Mouse (Mus musculus): Measurements from ENCODE around the gene Gramd1b. TPM values are rescaled to one million over a fixed set of nuclear protein-coding genes. Genes with fewer than 3 reads are reported as not detected.
A peak's percentile ranks its signal among the peaks of the same experiment; 100 is the strongest.

Gramd1b gene
- polyA plus RNA-seq, 1 experiment from 2014 or later: 5.7 TPM

DNA sequence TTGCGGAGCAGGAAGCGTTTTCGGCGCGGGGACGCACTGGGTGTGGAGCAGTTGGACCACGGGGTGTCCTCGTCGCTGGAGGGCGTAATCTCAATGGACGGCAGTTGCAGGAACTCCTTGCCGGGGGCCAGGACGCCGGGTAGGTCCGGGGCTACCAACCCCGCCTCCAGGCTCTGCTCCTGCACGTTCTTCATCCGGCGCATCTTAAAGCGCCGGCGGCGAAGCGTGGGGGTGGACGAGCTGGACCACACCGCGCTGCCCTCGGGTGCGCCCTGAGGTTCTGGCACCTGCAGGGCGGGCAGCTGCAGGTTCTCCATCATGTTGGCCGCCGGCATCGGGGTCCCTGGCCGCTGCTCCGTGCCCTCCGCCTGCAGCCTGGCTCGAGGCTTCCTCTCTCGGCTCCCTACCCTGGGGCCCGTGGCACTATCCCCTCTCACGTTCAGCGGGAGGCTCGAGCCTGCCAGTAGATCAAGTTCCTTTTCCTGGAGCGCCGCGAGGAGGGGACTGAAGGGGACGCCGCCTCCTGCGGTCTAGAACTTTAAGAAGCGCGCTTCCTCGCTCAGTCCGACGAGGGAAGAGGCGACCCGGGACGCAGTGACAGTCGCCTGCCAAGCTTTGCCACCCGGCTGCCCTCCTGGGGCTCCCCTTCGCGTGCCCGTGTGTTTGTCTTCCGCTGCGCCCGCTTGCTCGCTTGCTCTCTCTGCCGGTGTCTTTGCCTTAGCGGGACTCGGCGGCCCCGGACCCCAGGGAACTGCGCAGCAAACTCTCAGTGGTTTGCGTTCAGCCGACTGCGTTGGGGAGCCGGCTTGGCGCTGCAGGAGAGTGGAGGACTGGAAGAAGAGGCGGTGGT, 75.6 kb downstream of the Gramd1b start:
- Histone ChIP-seq H3K4me2 (replicated peaks) (peak overlapping the region; percentile 99), H3K9me3 (replicated peaks) (no peaks in the 10 kb centered on the region), H3K9ac (peak overlapping the region; percentile 51), H3K36me3 (no peaks in the 10 kb centered on the region), H3K4me1 (peaks cover 30% of the 10 kb centered on the region), H3K4me3 (replicated peaks) (peak overlapping the region; percentile 68), H3K27ac (replicated peaks) (peak overlapping the region; percentile 84), H3K27me3 (no peaks in the 10 kb centered on the region)
- ATAC-seq (ENCODE audit: insufficient number of reproducible peaks, low FRiP score, low TSS enrichment, low read depth): peak; percentile 46
- WGBS: under 1% methylated on average over 77 of the region's 77 CpGs

DNA sequence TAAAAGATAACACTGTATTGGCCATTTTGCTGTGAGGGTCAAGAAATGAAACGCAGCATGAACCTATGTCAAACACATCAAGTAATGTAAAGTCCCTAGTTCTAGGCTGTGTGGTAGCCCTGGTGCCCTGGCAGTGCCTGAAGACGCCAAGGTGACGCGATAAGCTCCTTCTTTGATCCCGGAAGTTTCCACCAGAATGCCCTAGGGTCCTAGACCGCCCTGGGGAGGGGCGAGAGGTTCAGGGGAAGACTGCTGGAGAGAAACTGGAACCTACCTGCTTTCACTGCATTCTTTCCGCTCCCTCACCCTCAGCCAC, 76.2 kb downstream of the Gramd1b start:
- peak overlapping the region; percentile 68 for H3K4me3 ChIP-seq (replicated peaks)
- peaks cover 33% of the 10 kb centered on the region for H3K4me1 ChIP-seq
- no peaks in the 10 kb centered on the region for H3K9me3 ChIP-seq (replicated peaks)
- H3K27ac ChIP-seq (replicated peaks): no peak overlapping the region
- WGBS: 4% methylated on average over 8 of the region's 8 CpGs
- H3K27me3 ChIP-seq: no peaks in the 10 kb centered on the region
- peak overlapping the region; percentile 51 for H3K9ac ChIP-seq
- no peaks in the 10 kb centered on the region for H3K36me3 ChIP-seq
- H3K4me2 ChIP-seq (replicated peaks): peak overlapping the region; percentile 99
- ATAC-seq (ENCODE audit: insufficient number of reproducible peaks, low FRiP score, low TSS enrichment, low read depth): no peak

DNA sequence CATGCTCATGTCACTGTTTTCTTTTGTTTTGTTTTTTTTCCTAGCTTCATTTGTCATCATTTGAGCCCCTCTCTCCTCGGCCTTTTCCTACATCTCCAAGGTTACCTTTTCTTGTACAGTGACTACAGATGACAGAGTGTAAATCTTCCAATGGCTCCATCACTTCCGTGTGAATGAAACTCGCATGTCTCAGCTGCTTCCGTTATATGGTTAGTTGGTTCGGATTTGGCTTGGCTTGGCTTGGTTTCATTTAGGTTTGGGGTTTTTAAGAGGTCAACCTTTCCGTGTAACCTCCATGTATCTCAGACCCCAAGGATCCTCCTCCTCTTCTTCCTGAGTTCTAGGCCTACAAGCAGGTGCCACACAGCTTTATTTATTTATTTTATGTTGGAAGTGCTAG, 77.3 kb downstream of the Gramd1b start:
- H3K9ac ChIP-seq: no peak overlapping the region
- H3K27me3 ChIP-seq: no peaks in the 10 kb centered on the region
- H3K36me3 ChIP-seq: no peaks in the 10 kb centered on the region
- H3K4me1 ChIP-seq: peaks cover 38% of the 10 kb centered on the region
- ATAC-seq (ENCODE audit: insufficient number of reproducible peaks, low FRiP score, low TSS enrichment, low read depth): no peak
- H3K4me2 ChIP-seq (replicated peaks): peak overlapping the region; percentile 99
- H3K9me3 ChIP-seq (replicated peaks): no peaks in the 10 kb centered on the region
- H3K27ac ChIP-seq (replicated peaks): no peak overlapping the region
- peak overlapping the region; percentile 68; the same call in 1 of the 2 replicates for H3K4me3 ChIP-seq (replicated peaks)
- WGBS: 91% methylated on average over 6 of the region's 6 CpGs

DNA sequence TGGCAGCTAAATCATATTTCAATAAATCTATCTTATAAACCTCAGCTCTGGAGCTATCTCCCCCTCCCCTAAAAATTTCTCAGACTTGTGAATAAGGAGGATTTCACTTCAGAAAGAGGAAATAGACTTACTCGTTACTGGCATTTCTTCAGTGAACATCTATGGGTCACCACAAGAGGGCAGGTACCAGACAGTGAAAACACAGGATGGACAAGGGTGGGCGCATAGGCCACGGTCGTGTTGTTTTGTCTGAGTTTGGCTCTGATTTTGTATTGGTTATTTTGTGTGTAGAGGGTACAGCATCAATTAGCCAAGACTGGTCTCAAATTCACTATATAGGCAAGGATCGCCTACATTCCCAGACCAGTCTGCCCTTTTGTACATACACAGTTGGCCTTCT, 79.0 kb downstream of the Gramd1b start:
- Histone ChIP-seq H3K27me3 (no peaks in the 10 kb centered on the region), H3K27ac (replicated peaks) (no peak overlapping the region), H3K4me1 (peaks cover 37% of the 10 kb centered on the region), H3K9me3 (replicated peaks) (no peaks in the 10 kb centered on the region), H3K36me3 (no peaks in the 10 kb centered on the region), H3K4me2 (replicated peaks) (no peak overlapping the region), H3K9ac (no peak overlapping the region), H3K4me3 (replicated peaks) (no peak overlapping the region)
- no peak for ATAC-seq (ENCODE audit: insufficient number of reproducible peaks, low FRiP score, low TSS enrichment, low read depth)
- WGBS: 60% methylated on average over 5 of the region's 5 CpGs

DNA sequence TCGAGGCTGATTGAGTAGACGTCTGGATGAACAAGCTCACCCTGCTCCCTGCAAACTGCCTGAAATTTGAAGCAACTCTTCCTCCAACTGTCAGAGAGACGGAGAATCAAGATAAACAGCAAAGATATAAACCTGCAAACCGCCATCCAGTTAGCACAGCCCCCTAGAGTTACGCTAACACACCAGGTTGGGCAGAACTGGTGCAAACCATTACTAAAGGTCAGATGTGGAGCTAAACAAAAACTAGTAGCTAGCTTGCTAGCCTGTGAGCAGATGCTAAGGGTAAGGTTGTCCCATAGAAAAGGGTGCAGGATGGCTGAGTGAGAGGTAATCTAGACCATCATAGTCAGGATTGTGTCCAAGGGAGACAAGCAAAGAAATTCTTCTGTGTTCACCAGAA, 80.4 kb downstream of the Gramd1b start:
- H3K27ac ChIP-seq (replicated peaks): peak overlapping the region; percentile 71
- H3K4me2 ChIP-seq (replicated peaks): peak overlapping the region; percentile 21; the same call in 1 of the 2 replicates

DNA sequence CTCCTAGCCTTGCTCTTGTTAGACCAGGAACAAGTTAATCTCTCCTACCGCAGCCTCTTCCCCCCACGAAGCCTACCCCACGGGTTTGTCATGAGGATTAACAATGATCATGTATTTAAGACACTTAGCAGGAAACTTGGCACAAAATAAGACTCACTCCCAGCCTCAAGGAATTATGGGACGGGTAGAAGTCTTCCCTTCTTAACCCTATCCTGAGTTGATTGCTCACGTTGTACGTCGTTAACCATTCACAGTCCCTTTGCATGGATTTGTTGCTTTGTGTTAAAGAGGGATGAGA, 80.8 kb downstream of the Gramd1b start:
- Histone ChIP-seq H3K9ac (no peak overlapping the region), H3K9me3 (replicated peaks) (no peaks in the 10 kb centered on the region), H3K4me1 (peaks cover 26% of the 10 kb centered on the region), H3K4me3 (replicated peaks) (no peak overlapping the region), H3K27ac (replicated peaks) (peak overlapping the region; percentile 71), H3K4me2 (replicated peaks) (peak overlapping the region; percentile 21), H3K36me3 (no peaks in the 10 kb centered on the region), H3K27me3 (no peaks in the 10 kb centered on the region)
- WGBS: 43% methylated on average over 7 of the region's 7 CpGs
- ATAC-seq (ENCODE audit: insufficient number of reproducible peaks, low FRiP score, low TSS enrichment, low read depth): no peak

More for the DNA sequence above, 80.4 kb downstream of the Gramd1b start:
- no peak overlapping the region for H3K9ac ChIP-seq
- H3K27me3 ChIP-seq: no peaks in the 10 kb centered on the region
- H3K36me3 ChIP-seq: no peaks in the 10 kb centered on the region
- peaks cover 26% of the 10 kb centered on the region for H3K4me1 ChIP-seq
- H3K9me3 ChIP-seq (replicated peaks): no peaks in the 10 kb centered on the region
- no peak for ATAC-seq (ENCODE audit: insufficient number of reproducible peaks, low FRiP score, low TSS enrichment, low read depth)
- 52% methylated on average over 5 of the region's 5 CpGs for WGBS
- H3K4me3 ChIP-seq (replicated peaks): no peak overlapping the region

DNA sequence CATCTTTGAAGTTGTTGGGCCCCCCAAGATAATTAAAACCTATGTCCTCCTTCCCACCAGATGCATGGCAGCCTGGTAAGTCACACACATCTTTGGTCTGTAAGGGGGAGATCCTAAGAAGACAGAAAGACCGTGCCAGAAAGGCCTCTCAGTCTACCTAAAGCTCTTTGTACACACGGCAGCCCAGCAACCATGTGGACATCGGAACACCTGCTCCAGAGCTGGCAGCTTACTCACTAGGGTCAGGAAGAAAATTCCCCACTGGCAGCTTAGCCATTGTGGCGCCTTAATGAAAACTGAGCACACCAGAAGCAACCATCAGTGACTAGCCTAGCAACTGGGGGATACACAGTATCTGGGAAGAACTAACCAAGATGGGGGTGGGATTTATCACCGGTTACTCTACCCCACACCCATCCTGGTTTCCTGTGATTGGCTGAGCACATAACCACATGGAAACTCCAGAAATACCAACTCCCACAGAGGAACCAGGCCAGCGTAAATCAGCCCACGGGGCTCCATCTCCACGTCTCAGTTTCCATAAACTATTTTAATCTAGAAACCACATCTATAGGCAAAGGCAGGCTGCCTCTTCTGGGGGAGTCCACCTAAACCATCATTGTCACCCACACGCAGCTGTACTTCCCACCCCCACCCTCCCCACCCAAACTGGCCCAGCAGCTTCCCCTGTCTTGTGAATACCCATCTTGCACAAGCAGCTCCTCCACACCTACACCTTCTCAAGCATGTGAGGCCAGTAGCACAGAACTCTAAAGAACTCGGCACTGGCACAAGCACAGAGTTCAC, 81.4 kb downstream of the Gramd1b start:
- Histone ChIP-seq H3K27ac (replicated peaks) (peak overlapping the region; percentile 71), H3K9me3 (replicated peaks) (no peaks in the 10 kb centered on the region), H3K36me3 (no peaks in the 10 kb centered on the region), H3K27me3 (0 out of 2 replicates have a peak, but pooled peaks cover 2% of the 10 kb centered on the region), H3K9ac (no peak overlapping the region), H3K4me1 (peaks cover 22% of the 10 kb centered on the region), H3K4me2 (replicated peaks) (peak overlapping the region; percentile 21), H3K4me3 (replicated peaks) (no peak overlapping the region)
- WGBS: 47% methylated on average over 10 of the region's 10 CpGs
- ATAC-seq (ENCODE audit: insufficient number of reproducible peaks, low FRiP score, low TSS enrichment, low read depth): peak; percentile 81

DNA sequence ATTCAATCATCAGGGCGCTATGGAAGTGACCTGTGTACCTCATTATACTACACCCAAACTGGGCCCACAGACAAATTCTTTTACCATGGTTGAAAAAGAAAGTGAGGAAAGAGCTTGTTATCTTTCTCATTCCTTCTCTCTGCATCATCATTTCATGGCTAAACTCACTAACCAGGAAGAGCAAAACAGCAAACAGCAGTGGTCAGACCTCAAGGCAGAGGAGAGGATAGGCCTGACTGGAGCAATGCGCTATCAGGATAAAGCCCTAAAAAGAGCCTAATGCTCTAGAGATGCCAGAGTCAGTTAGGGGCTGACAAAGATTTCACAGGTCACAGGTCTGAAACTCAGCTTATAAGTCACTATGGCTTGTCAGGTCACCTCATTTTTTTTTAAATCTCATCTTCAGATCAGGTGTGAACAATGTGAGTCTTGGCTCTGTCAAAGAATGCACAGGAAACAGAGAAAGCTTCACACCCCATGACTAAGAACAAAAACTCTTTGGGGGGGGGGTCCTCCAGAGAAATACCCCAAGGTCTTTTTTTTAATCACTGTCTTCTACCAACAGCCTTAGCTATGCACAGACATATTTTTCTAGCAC, 82.4 kb downstream of the Gramd1b start:
- no peaks in the 10 kb centered on the region for H3K36me3 ChIP-seq
- WGBS: 87% methylated on average over 2 of the region's 2 CpGs
- no peak for ATAC-seq (ENCODE audit: insufficient number of reproducible peaks, low FRiP score, low TSS enrichment, low read depth)

DNA sequence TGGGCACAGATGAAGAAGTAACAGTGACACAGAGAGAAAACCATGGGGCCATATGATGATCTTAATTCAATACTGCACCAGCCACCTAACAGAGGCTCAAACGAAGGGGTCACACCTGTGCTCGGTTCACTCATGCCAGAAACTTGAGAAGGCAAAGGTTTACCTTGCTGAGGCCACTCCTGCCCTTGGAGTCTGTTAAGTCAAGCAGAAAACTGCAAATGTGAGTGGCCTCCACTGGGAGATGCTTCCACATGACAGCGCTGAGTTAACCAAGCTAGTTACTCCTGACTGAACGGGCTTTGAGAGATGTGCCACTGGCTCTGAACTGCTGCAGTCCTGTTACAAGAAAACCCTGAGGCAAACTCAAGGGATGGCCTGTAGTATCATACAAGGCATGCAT, 83.9 kb downstream of the Gramd1b start:
- no peak overlapping the region for H3K4me2 ChIP-seq (replicated peaks)
- 70% methylated on average over 4 of the region's 4 CpGs for WGBS
- no peak for ATAC-seq (ENCODE audit: insufficient number of reproducible peaks, low FRiP score, low TSS enrichment, low read depth)

More for the DNA sequence above, 82.4 kb downstream of the Gramd1b start:
- Histone ChIP-seq H3K4me1 (peaks cover 19% of the 10 kb centered on the region), H3K4me3 (replicated peaks) (no peak overlapping the region), H3K9ac (no peak overlapping the region), H3K4me2 (replicated peaks) (no peak overlapping the region), H3K27ac (replicated peaks) (no peak overlapping the region), H3K9me3 (replicated peaks) (no peaks in the 10 kb centered on the region), H3K27me3 (0 out of 2 replicates have a peak, but pooled peaks cover 2% of the 10 kb centered on the region)

DNA sequence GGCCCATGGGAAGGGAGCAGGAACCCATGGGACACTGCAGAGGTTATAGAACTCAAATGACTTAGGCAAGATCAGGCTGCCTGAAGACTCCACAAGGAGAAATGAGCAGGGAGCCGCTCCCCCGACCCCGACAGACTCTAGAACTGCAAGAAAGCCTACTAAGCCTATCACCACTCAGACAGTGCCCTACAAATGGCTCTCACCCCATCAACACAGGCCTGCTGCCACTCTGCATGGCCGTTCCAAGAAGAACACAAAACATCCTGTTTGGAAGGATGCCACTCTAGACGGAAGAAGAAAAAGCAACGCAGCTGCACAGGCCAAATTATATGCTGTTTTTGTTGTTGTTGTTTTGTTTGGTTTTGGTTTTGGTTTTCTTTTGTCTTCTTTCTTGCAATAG, 86.2 kb downstream of the Gramd1b start:
- Histone ChIP-seq H3K4me2 (replicated peaks) (no peak overlapping the region), H3K27ac (replicated peaks) (no peak overlapping the region), H3K4me3 (replicated peaks) (no peak overlapping the region), H3K4me1 (peaks cover 8% of the 10 kb centered on the region; the same call in 1 of the 2 replicates), H3K27me3 (0 out of 2 replicates have a peak, but pooled peaks cover 2% of the 10 kb centered on the region), H3K9ac (no peak overlapping the region), H3K9me3 (replicated peaks) (no peaks in the 10 kb centered on the region), H3K36me3 (no peaks in the 10 kb centered on the region)
- ATAC-seq (ENCODE audit: insufficient number of reproducible peaks, low FRiP score, low TSS enrichment, low read depth): no peak
- WGBS: 85% methylated on average over 6 of the region's 6 CpGs

More for the DNA sequence above, 83.9 kb downstream of the Gramd1b start:
- H3K27me3 ChIP-seq: 0 out of 2 replicates have a peak, but pooled peaks cover 2% of the 10 kb centered on the region
- no peak overlapping the region for H3K4me3 ChIP-seq (replicated peaks)
- no peak overlapping the region for H3K27ac ChIP-seq (replicated peaks)
- no peak overlapping the region for H3K9ac ChIP-seq
- H3K36me3 ChIP-seq: no peaks in the 10 kb centered on the region
- H3K4me1 ChIP-seq: peaks cover 19% of the 10 kb centered on the region
- H3K9me3 ChIP-seq (replicated peaks): no peaks in the 10 kb centered on the region

DNA sequence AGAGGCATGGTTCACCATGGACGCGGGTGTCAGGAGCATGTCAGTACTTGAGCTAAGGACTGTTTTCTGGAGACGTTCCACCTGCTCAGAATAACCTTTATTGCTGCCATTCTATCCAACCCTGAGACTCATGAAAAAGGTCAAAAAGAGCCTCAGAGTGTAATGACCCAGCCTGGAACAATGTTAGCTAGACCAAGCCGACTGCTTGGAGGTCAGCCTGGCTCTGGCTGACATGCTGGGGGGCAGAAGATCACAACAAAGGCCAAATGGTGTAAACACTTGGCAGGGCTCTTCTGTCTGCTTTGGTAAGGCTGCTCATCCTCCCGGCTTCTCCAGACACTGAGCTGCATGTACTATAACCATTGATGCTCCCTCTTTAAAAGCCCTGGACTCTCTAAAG, 88.4 kb downstream of the Gramd1b start:
- Histone ChIP-seq H3K4me2 (replicated peaks) (no peak overlapping the region), H3K27me3 (0 out of 2 replicates have a peak, but pooled peaks cover 2% of the 10 kb centered on the region), H3K36me3 (no peaks in the 10 kb centered on the region), H3K4me3 (replicated peaks) (no peak overlapping the region), H3K27ac (replicated peaks) (no peak overlapping the region), H3K9ac (no peak overlapping the region), H3K4me1 (peaks cover 10% of the 10 kb centered on the region), H3K9me3 (replicated peaks) (no peaks in the 10 kb centered on the region)
- 71% methylated on average over 5 of the region's 5 CpGs for WGBS
- no peak for ATAC-seq (ENCODE audit: insufficient number of reproducible peaks, low FRiP score, low TSS enrichment, low read depth)
